8 mouse cellular contexts compared by ENCODE assay signal in the genomic region with DNA sequence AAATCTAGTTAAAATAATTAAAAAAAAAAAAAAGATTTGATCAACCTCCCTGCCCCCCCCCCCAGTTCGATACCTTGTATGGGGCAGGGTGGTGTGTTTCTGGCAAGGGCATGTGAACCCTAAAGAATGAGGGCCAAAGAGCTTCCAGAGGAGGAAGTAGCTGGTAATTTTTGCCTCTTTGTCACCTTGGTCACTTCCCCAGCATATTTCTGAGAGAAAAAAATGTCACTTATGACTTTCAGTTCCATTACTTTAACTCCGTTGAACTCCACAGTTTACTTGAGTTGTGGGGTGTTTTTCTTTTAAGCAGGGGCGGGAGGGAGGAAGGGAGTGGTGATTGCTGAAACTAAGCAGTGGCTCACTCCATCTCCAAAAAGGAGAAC. TPM values are rescaled to one million over a fixed set of nuclear protein-coding genes. Genes with fewer than 3 reads are reported as not detected.
A peak's percentile ranks its signal among the peaks of the same experiment; 100 is the strongest.
DNase-seq lines count a peak whose midpoint lies in the region; ATAC-seq and TF ChIP-seq lines count a peak whose summit lies in the region.

No protein-coding gene starts in this region.

- ATAC-seq in common myeloid progenitor, adult 5-6 weeks (replicated peaks; ENCODE audit: low read depth, poor library complexity, severe bottlenecking), result peak; percentile 61
- ATAC-seq in hindbrain, embryonic 11.5 days (ENCODE audit: low FRiP score), result peak; percentile 18; the same call in 1 of the 2 replicates

- no peaks in the 10 kb centered on the region for H3K27me3 ChIP-seq in hindbrain, embryonic 11.5 days (ENCODE audit: control insufficient read depth, insufficient read depth, low read length)

- H3K4me3 ChIP-seq in hindbrain, embryonic 11.5 days (ENCODE audit: low read depth, low read length), result peak overlapping the region; percentile 45
- peak overlapping the region; percentile 75 for H3K4me3 ChIP-seq in lung, adult 2 months (replicated peaks; ENCODE audit: extremely low read depth, low read depth, low read length)
- H3K4me3 ChIP-seq in olfactory bulb, adult 2 months (ENCODE audit: insufficient read depth, low read depth, low read length), result peak overlapping the region; percentile 72

- H3K36me3 ChIP-seq in hindbrain, embryonic 11.5 days (ENCODE audit: control insufficient read depth, insufficient read depth, low read length), result no peaks in the 10 kb centered on the region

- WGBS in hindbrain, embryonic 11.5 days, result 25% methylated on average over 3 of the region's 3 CpGs
- WGBS in lung, adult 2 months, result 20% methylated on average over 3 of the region's 3 CpGs
- WGBS in olfactory bulb, adult 2 months, result 25% methylated on average over 3 of the region's 3 CpGs

- no peaks in the 10 kb centered on the region for H3K4me1 ChIP-seq in hindbrain, embryonic 11.5 days (replicated peaks; ENCODE audit: control insufficient read depth, insufficient read depth, low read length)
- H3K4me1 ChIP-seq in lung, adult 2 months (ENCODE audit: control insufficient read depth, insufficient read depth, low read length), result peaks cover 7% of the 10 kb centered on the region
- peaks cover 3% of the 10 kb centered on the region; the same call in 1 of the 2 replicates for H3K4me1 ChIP-seq in olfactory bulb, adult 2 months (ENCODE audit: control insufficient read depth, insufficient read depth, low read length)

- H3K9me3 ChIP-seq in hindbrain, embryonic 11.5 days (ENCODE audit: control insufficient read depth, low read length), result no peaks in the 10 kb centered on the region

- TF ChIP-seq POLR2A in lung, adult 2 months (IDR thresholded peaks at IDR 0.05; ENCODE audit: borderline replicate concordance, extremely low read depth, low read depth, low read length), result no peak
- TF ChIP-seq POLR2A in olfactory bulb, adult 2 months (IDR thresholded peaks at IDR 0.05; ENCODE audit: insufficient read depth, low read depth, low read length), result no peak

- peak overlapping the region; percentile 44 for H3K9ac ChIP-seq in hindbrain, embryonic 11.5 days (ENCODE audit: low read depth, low read length)

- peak overlapping the region; percentile 90; the same call in 1 of the 2 replicates for H3K27ac ChIP-seq in hindbrain, embryonic 11.5 days (ENCODE audit: low read depth, low read length)
- no peak overlapping the region for H3K27ac ChIP-seq in olfactory bulb, adult 2 months (ENCODE audit: insufficient read depth, low read depth, low read length)

- no peak for TF ChIP-seq CTCF in lung, adult 2 months (IDR thresholded peaks at IDR 0.05; ENCODE audit: insufficient read depth, low read length)
- no peak for TF ChIP-seq CTCF in olfactory bulb, adult 2 months (IDR thresholded peaks at IDR 0.05; ENCODE audit: insufficient read depth, low read depth, low read length)

- H3K4me2 ChIP-seq in hindbrain, embryonic 11.5 days (replicated peaks; ENCODE audit: low read depth, low read length), result peak overlapping the region; percentile 31; the same call in 1 of the 2 replicates

- DNase-seq in right cerebral cortex, postnatal 25 days, result peak; percentile 3
- DNase-seq in right cerebral cortex, adult 18-20 months, result no peak
- DNase-seq in hindbrain, embryonic 11.5 days (ENCODE audit: low spot score), result no peak
- DNase-seq in lung, adult 2 months, result no peak
- no peak for DNase-seq in cerebellum, adult 18-20 months
- DNase-seq in right cerebral cortex, postnatal 10 days (ENCODE audit: low spot score in 2 of 2), result no peak

RNA-seq across cellular contexts. Expression of gene Xiap, which starts 9.4 kb away (rescaled TPM):
- total RNA-seq in common myeloid progenitor, adult 5-6 weeks (2017), result 48.1 and 55.3 TPM in 2 replicates
- polyA plus RNA-seq in hindbrain, embryonic 11.5 days (2014; fragmentation: Nextera tagmentation; extraction: Ambion mirVana), result 13.5 and 17.8 TPM in 2 replicates
- 13.7 and 16.5 TPM in 2 replicates for polyA plus RNA-seq in lung, adult 2 months (2012; rRNA removed)
- polyA plus RNA-seq in olfactory bulb, adult 2 months (2012; ENCODE audit: insufficient read depth, insufficient read length, low replicate concordance, missing spikeins), result 56.1 TPM in 1 of 2 replicates, not detected in the other
